Mouse (Mus musculus) CD8-positive naive resting alpha-beta T cell, adult 2 months (primary cell): ENCODE data around the gene Baiap2l2.

ENCODE experiments used
- DNase-seq, 2 experiments: peaks; one replicate each; pipeline ENCODE4 v3.0.0; 2022; ENCODE audit warnings: low read depth in 2 of 2, low spot score in 2 of 2

The Baiap2l2 gene

GRCm38 (mm10) chr15:79303725-79304124, 18.4 kb upstream of the Baiap2l2 start:
- DNase-seq, result no peak

- DNase-seq, result no peak
These were observed 14.3 kb upstream of the Baiap2l2 start for GRCm38 (mm10) chr15:79299563-79300155.

GRCm38 (mm10) chr15:79298553-79298952, 13.2 kb upstream of the Baiap2l2 start:
- no peak for DNase-seq

GRCm38 (mm10) chr15:79292779-79293178, 7.4 kb upstream of the Baiap2l2 start:
- DNase-seq, result no peak

GRCm38 (mm10) chr15:79290340-79290739, 5.0 kb upstream of the Baiap2l2 start:
- DNase-seq, result no peak

- DNase-seq, result no peak
These were observed 4.1 kb upstream of the Baiap2l2 start for GRCm38 (mm10) chr15:79289441-79289840.

GRCm38 (mm10) chr15:79288387-79288786, 3.0 kb upstream of the Baiap2l2 start:
- no peak for DNase-seq

GRCm38 (mm10) chr15:79287091-79287490, 1.8 kb upstream of the Baiap2l2 start:
- no peak for DNase-seq

GRCm38 (mm10) chr15:79286141-79286540, 804 bp upstream of the Baiap2l2 start:
- DNase-seq, result no peak

- DNase-seq, result no peak
These were observed 2.0 kb downstream of the Baiap2l2 start for GRCm38 (mm10) chr15:79283371-79283770.

GRCm38 (mm10) chr15:79282434-79282833, 2.9 kb downstream of the Baiap2l2 start:
- no peak for DNase-seq

GRCm38 (mm10) chr15:79281389-79281788, 3.9 kb downstream of the Baiap2l2 start:
- DNase-seq, result peak in 1 of 2 experiments; percentile 15

GRCm38 (mm10) chr15:79280850-79281249, 4.5 kb downstream of the Baiap2l2 start:
- no peak for DNase-seq

- DNase-seq, result peak; percentile 18 to 39
These were observed 5.1 kb downstream of the Baiap2l2 start for GRCm38 (mm10) chr15:79280209-79280608.

GRCm38 (mm10) chr15:79277728-79278127, 7.6 kb downstream of the Baiap2l2 start:
- DNase-seq, result no peak

- DNase-seq, result no peak
These were observed 12.3 kb downstream of the Baiap2l2 start for GRCm38 (mm10) chr15:79273020-79273419.

- peak; percentile 53 to 72 for DNase-seq
These were observed 14.1 kb downstream of the Baiap2l2 start for GRCm38 (mm10) chr15:79271124-79271746.

- peak; percentile 69 to 78 for DNase-seq
These were observed 14.8 kb downstream of the Baiap2l2 start for GRCm38 (mm10) chr15:79270317-79271123.

- no peak for DNase-seq
These were observed 16.8 kb downstream of the Baiap2l2 start for GRCm38 (mm10) chr15:79268521-79268920.

- peak in 1 of 2 experiments; percentile 11 for DNase-seq
These were observed 20.0 kb downstream of the Baiap2l2 start for GRCm38 (mm10) chr15:79265384-79265783.

- no peak for DNase-seq
These were observed 21.6 kb downstream of the Baiap2l2 start for GRCm38 (mm10) chr15:79263726-79264125.

GRCm38 (mm10) chr15:79262786-79263309, 22.5 kb downstream of the Baiap2l2 start:
- no peak for DNase-seq
